Mouse (Mus musculus) subcutaneous adipose tissue, adult 2 months (tissue): ENCODE measurements around the gene Baiap2. TPM values are rescaled to one million over a fixed set of nuclear protein-coding genes. Genes with fewer than 3 reads are reported as not detected.

Source experiments
- polyA plus RNA-seq: library from polyadenylated mRNA; depleted of rRNA; stranded (reverse); fragments of >200 nt; gene quantifications from 2 replicates; pipeline ENCODE4 v1.2.3, GENCODE M21; 2012; ENCODE audit warnings: low replicate concordance; rRNA removed

Gene Baiap2
- 55.4 and 88.5 TPM in 2 replicates for polyA plus RNA-seq

DNA sequence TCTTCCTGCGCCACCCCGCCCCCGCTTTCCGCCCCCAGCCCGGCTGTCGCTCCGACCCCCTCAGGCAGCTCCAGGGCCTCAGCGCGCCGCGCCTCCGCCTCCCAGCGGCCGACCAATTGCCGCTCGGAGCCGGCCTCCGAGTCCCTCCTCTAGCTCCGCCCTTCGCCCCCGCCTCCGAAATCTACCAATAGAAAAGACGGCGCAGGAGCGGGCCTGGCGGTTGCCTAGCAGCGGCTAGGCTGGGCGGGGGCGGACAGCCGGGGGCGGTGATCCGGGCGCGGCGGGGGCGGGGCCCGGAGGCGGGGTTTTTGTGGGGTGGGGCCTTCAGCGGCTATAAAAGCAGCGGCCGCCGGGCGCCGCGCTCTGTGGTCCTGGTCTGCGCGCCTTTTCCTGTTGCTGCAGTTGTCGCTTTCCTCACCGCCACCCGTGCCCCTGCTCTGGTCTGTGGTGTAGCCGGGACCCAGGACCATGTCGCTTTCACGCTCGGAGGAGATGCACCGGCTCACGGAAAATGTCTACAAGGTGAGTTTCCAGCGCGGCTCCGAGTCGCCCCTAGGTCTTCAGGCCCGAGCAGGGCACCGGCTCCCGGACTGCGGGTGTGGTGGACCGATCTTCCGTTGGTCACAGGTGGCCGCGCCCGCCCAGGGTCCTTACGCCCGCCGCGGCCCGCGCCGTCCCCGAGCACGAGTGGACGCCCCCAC is at the start of gene Baiap2:
Baiap2 (plus strand) TSS at position 37 of the 701 bp plus-strand sequence.

DNA sequence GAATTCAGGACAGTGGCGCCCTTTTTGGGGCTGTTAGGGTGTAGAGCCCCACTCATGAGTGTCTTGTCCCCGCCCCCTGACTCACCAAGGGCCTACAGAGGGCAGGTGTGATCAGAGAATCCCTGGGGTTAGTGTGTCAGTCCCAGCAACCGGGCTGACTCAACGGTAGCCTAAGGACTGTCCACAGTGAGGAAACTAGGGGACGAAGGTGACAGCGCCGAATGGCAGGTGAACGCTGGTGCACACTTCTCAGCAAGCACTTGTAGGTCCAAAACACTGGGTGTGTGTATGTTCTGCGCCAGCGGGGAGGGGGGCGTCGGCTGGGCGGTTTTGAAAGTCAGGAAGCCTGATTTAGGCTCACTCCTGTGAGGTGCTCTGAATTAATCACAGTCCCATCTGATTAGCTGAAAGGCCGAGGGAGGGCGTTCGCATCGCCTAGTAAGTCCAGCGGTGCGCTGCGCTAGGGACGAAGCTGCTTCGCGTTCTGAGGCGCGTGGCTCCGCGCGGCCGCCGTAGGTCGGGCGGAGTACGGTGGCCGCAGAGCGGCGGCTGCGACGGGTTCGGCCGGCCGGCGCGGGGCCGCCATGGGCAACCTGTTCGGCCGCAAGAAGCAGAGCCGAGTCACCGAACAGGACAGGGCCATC is 29.1 kb upstream of the Baiap2 start, which contains the start of gene Chmp6:
Chmp6 (plus strand) TSS at position 151 of the 644 bp plus-strand sequence.

DNA sequence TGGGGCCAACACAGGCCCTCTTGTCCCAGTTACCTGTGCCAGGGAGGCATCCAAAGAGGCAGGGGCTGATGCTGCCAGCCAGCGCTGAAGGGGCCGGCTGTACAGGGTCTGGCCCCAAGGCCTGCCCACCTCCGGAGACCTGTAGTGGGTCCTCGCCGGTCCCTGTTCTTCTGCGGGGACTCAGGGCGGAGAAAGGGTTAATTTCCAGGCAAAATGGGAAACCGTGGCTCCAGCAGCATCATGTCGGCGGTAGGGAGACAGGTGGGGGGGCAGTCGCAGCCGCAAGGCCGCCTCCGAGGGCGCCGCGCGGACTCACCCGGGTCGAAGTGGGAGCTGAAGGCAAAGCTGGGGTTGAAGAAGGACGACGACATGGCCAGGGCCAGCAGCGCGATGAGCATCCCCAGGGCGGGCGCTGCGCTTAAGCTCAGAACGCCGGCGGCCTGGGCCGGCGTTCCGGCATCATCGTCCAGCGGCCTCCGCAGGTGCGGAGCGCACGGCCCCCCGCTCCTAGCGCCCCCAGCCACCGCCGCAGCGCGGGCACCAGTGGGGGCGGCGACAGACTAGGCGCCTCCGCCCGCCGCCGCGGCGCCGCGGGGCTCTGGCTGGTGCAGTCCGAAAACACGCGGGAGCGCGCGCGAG is 104.1 kb downstream of the Baiap2 start, which contains the start of gene Aatk:
Aatk (minus strand) TSS at position 615 of the 639 bp plus-strand sequence.

Other genes with a start within 250 kb of the Baiap2 start
- gene Chmp6, start 29.3 kb upstream of the Baiap2 start, polyA plus RNA-seq = 37.1 and 54.6 TPM in 2 replicates
- gene Aatk, start 104.4 kb downstream of the Baiap2 start, polyA plus RNA-seq = 14.9 and 39.6 TPM in 2 replicates
- gene Cep131, start 144.1 kb downstream of the Baiap2 start, polyA plus RNA-seq = 8.1 and 16.8 TPM in 2 replicates
- 32.4 and 44.0 TPM in 2 replicates for gene Tepsin, start 156.0 kb downstream of the Baiap2 start, polyA plus RNA-seq
- 32.3 and 38.0 TPM in 2 replicates for gene Ndufaf8, start 156.2 kb downstream of the Baiap2 start, polyA plus RNA-seq
- 197 and 248 TPM in 2 replicates for gene Slc38a10, start 208.6 kb downstream of the Baiap2 start, polyA plus RNA-seq